Mouse (Mus musculus): ENCODE measurements around the gene Cbx6. TPM values are rescaled to one million over a fixed set of nuclear protein-coding genes. Genes with fewer than 3 reads are reported as not detected.

Gene Cbx6
- polyA plus RNA-seq, 1 experiment from 2014 or later = 15.7 TPM

DNA sequence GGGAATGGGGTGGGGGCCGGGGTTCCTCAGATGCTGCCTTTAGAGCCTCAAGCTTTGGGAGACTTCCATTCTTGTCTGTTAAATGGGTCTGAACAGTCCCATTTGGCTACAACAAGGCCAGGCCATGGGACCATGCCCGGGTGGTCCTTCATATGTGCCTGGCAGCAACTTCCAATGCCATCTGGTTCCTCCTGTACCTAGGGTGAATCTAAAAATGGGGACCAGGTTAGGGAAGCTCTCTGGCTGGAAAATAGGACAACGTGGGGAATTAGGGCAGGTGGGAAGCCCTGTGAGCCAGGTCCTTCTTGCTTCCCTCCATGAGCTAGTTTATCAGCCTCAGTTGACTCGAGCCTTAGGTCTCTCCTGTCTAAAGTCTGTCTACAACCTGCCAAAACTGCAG lies 23.5 kb downstream of the Cbx6 start:
- Histone ChIP-seq H3K36me3 (ENCODE audit: control insufficient read depth, insufficient read depth, low read length) (no peaks in the 10 kb centered on the region), H3K4me3 (ENCODE audit: low read depth, low read length) (no peak overlapping the region), H3K27me3 (ENCODE audit: control insufficient read depth, insufficient read depth, low read length) (peaks cover 34% of the 10 kb centered on the region), H3K4me1 (ENCODE audit: control insufficient read depth, insufficient read depth, low read length) (no peaks in the 10 kb centered on the region), H3K27ac (ENCODE audit: low read depth, low read length) (no peak overlapping the region), H3K9me3 (replicated peaks; ENCODE audit: control insufficient read depth, low read length) (no peaks in the 10 kb centered on the region), H3K9ac (ENCODE audit: low read depth, low read length) (no peak overlapping the region), H3K4me2 (no peak overlapping the region)
- WGBS (ENCODE audit: insufficient replicate concordance) = 65% methylated on average over 4 of the region's 4 CpGs
- no peak for ATAC-seq (replicated peaks; ENCODE audit: insufficient number of reproducible peaks, low FRiP score, low TSS enrichment)

DNA sequence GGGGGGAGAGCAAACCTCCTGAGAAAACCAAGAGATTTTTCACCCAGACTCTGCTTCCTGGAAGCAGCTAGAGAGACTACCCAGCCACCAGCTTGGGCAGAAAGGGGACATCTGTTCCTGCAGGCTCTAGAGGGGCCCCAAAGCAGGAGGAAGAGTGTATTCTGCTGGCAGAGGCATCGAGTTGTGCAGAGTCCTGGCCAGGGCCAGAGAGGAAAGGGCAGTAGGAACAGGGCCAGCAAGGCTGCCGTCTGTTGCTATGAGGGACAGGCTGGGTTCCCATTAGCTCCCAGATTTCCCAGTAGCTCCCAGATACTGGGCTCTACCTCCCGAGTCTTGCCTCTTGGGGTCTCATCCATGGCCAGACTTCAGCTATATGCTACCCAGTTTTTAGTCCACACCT lies 24.4 kb downstream of the Cbx6 start:
- no peak overlapping the region for H3K4me2 ChIP-seq
- no peak overlapping the region for H3K9ac ChIP-seq (ENCODE audit: low read depth, low read length)
- no peaks in the 10 kb centered on the region for H3K9me3 ChIP-seq (replicated peaks; ENCODE audit: control insufficient read depth, low read length)
- H3K36me3 ChIP-seq (ENCODE audit: control insufficient read depth, insufficient read depth, low read length) = no peaks in the 10 kb centered on the region
- WGBS (ENCODE audit: insufficient replicate concordance) = 54% methylated on average over 3 of the region's 3 CpGs
- H3K27me3 ChIP-seq (ENCODE audit: control insufficient read depth, insufficient read depth, low read length) = peaks cover 40% of the 10 kb centered on the region
- no peak overlapping the region for H3K27ac ChIP-seq (ENCODE audit: low read depth, low read length)
- ATAC-seq (replicated peaks; ENCODE audit: insufficient number of reproducible peaks, low FRiP score, low TSS enrichment) = no peak
- H3K4me3 ChIP-seq (ENCODE audit: low read depth, low read length) = no peak overlapping the region
- no peaks in the 10 kb centered on the region for H3K4me1 ChIP-seq (ENCODE audit: control insufficient read depth, insufficient read depth, low read length)

DNA sequence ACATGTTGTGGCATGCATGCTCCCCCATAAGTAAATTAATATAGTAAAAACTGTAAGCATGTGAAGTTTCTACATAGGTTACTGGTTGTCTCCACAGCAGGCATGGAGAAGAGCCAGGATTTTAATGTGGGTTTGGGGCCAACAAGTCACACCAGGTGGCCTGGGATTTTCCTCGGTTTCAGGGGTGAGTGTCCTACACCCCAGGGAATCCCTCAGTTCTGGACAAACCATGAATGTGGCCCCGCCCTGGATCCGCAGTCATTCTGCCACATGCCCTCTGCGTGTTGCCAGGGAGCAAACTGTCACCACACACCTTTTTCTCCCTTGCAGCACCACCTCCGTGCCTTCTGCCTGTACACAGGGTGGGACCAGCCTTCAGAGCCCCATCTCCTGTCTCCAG lies 25.8 kb downstream of the Cbx6 start:
- ATAC-seq (replicated peaks; ENCODE audit: insufficient number of reproducible peaks, low FRiP score, low TSS enrichment) = no peak
- 45% methylated on average over 5 of the region's 5 CpGs for WGBS (ENCODE audit: insufficient replicate concordance)
- peaks cover 54% of the 10 kb centered on the region for H3K27me3 ChIP-seq (ENCODE audit: control insufficient read depth, insufficient read depth, low read length)
- H3K27ac ChIP-seq (ENCODE audit: low read depth, low read length) = no peak overlapping the region
- no peak overlapping the region for H3K4me3 ChIP-seq (ENCODE audit: low read depth, low read length)
- H3K4me1 ChIP-seq (ENCODE audit: control insufficient read depth, insufficient read depth, low read length) = peaks cover 4% of the 10 kb centered on the region; the same call in 1 of the 2 replicates
- H3K9me3 ChIP-seq (replicated peaks; ENCODE audit: control insufficient read depth, low read length) = no peaks in the 10 kb centered on the region
- no peak overlapping the region for H3K9ac ChIP-seq (ENCODE audit: low read depth, low read length)
- no peak overlapping the region for H3K4me2 ChIP-seq
- H3K36me3 ChIP-seq (ENCODE audit: control insufficient read depth, insufficient read depth, low read length) = no peaks in the 10 kb centered on the region

DNA sequence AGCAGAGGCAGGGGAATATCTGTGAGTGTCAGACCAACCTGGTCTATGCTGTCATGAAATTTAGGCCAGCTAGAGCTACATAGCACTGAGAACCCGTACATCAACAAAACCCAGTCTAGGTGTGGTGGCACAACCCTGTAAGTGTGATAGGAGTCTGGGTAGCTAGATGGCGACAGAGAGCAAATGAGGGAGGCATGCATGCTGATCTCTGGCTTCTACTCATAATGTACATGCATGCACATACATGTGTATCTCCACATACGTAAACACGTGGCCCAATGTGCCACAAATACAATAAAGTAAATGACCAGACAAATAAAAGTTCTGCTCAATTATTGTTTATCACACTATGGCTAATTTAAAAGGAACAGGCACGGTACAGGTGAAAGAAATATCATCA lies 26.4 kb downstream of the Cbx6 start:
- peaks cover 60% of the 10 kb centered on the region for H3K27me3 ChIP-seq (ENCODE audit: control insufficient read depth, insufficient read depth, low read length)
- ATAC-seq (replicated peaks; ENCODE audit: insufficient number of reproducible peaks, low FRiP score, low TSS enrichment) = no peak
- 31% methylated on average over 5 of the region's 5 CpGs for WGBS (ENCODE audit: insufficient replicate concordance)

DNA sequence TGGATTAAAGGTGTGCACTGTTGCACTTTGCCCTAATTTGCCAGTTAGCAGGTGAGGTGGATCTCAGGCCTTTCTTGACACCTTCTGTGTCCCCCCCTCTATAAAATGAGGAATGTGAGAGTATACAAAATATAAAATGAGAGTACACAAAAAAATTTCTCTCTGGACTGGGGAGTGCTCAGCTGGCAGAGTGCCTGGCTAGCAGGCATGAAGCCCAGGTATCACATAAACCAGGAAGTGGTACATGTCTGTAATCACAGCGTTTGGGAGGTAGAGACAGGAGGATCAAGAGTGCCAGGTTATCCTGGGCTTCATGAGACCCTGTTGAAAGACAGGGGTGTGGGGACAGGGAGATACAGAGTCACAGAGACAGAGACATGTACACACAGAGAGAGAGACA lies 27.4 kb downstream of the Cbx6 start:
- Histone ChIP-seq H3K4me2 (no peak overlapping the region), H3K27me3 (ENCODE audit: control insufficient read depth, insufficient read depth, low read length) (peaks cover 67% of the 10 kb centered on the region), H3K4me3 (ENCODE audit: low read depth, low read length) (no peak overlapping the region), H3K9ac (ENCODE audit: low read depth, low read length) (no peak overlapping the region), H3K9me3 (replicated peaks; ENCODE audit: control insufficient read depth, low read length) (no peaks in the 10 kb centered on the region), H3K36me3 (ENCODE audit: control insufficient read depth, insufficient read depth, low read length) (no peaks in the 10 kb centered on the region), H3K4me1 (ENCODE audit: control insufficient read depth, insufficient read depth, low read length) (peaks cover 8% of the 10 kb centered on the region; the same call in 1 of the 2 replicates), H3K27ac (ENCODE audit: low read depth, low read length) (no peak overlapping the region)
- ATAC-seq (replicated peaks; ENCODE audit: insufficient number of reproducible peaks, low FRiP score, low TSS enrichment) = no peak
- WGBS (ENCODE audit: insufficient replicate concordance) = 46% methylated on average over 1 of the region's 1 CpGs

More for the DNA sequence above, 26.4 kb downstream of the Cbx6 start:
- Histone ChIP-seq H3K27ac (ENCODE audit: low read depth, low read length) (no peak overlapping the region), H3K9me3 (replicated peaks; ENCODE audit: control insufficient read depth, low read length) (no peaks in the 10 kb centered on the region), H3K36me3 (ENCODE audit: control insufficient read depth, insufficient read depth, low read length) (no peaks in the 10 kb centered on the region), H3K4me2 (no peak overlapping the region), H3K9ac (ENCODE audit: low read depth, low read length) (no peak overlapping the region), H3K4me1 (ENCODE audit: control insufficient read depth, insufficient read depth, low read length) (peaks cover 8% of the 10 kb centered on the region; the same call in 1 of the 2 replicates), H3K4me3 (ENCODE audit: low read depth, low read length) (no peak overlapping the region)

DNA sequence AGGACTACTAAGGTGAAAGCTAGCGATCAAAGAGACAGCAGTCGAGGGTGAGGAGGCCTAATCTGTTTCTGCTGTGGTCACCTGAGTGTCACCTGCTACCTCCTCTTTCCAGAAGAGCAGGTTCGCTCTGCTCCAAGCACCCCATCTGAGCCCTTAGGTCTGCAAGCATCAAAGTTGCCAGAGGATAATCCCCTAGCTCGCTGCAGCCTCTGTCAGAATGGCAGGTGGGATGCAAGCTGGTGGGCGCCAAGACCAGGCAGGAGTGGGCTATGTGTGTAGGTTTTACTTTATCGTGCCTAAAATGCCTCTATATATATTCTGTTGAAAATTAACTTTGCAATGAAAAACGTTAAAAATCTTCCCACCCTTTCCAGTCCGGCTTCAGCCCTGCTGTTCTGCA lies 29.2 kb downstream of the Cbx6 start:
- H3K4me3 ChIP-seq (ENCODE audit: low read depth, low read length) = no peak overlapping the region; the same call in 1 of the 2 replicates

DNA sequence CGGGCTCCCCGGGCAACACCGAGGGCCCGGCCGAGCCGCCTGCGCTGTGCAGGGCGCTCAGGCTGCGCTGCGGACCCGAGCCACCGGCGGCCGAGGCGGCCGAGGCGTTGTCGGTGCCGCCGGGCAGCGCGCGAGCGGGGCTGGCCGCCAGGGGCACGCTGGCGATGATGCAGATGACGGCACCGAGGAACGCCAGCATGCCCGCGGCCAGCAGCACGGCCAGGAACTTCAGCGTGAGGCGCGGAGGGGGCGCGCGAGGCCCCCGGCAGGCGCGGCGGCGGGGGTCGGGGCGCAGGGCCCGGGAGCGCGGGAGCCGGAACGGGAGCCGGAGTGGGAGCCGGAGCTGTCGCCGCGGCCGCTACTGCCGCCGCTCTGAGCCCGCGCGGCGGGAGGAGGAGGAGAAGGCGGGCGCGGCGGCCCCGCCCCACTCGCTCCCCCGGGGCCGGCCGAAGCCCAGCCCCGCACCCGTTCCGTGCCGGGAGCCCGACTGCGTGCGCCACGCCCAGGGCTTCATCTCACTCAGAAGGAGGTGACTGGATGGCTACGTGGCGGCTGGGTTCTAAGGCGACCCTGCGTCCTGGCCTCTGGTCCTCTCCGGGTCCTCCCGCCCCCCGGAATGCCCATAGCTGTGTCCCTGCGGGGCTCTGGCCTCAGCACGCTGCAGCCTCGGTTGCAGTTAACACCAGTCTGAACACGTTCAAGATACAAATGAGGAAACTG lies 30.0 kb downstream of the Cbx6 start, which contains the start of gene Nptxr:
TSS of gene Nptxr (minus strand) at position 415 of the 720 bp plus-strand sequence.
- H3K27ac ChIP-seq (ENCODE audit: low read depth, low read length) = no peak within 1 kb of the TSS
- H3K9ac ChIP-seq (ENCODE audit: low read depth, low read length) = peak within 1 kb of the TSS; percentile 54
- H3K4me1 ChIP-seq (ENCODE audit: control insufficient read depth, insufficient read depth, low read length) = peaks cover 8% of the 10 kb centered on the region; the same call in 1 of the 2 replicates
- peaks cover 85% of the 10 kb centered on the region for H3K27me3 ChIP-seq (ENCODE audit: control insufficient read depth, insufficient read depth, low read length)
- H3K4me2 ChIP-seq = peak within 1 kb of the TSS; percentile 90
- peak within 1 kb of the TSS; percentile 59 for H3K4me3 ChIP-seq (ENCODE audit: low read depth, low read length)
- peak; percentile 53 for ATAC-seq (replicated peaks; ENCODE audit: insufficient number of reproducible peaks, low FRiP score, low TSS enrichment)
- H3K36me3 ChIP-seq (ENCODE audit: control insufficient read depth, insufficient read depth, low read length) = no peaks in the 10 kb centered on the region
- no peaks in the 10 kb centered on the region for H3K9me3 ChIP-seq (replicated peaks; ENCODE audit: control insufficient read depth, low read length)
- WGBS (ENCODE audit: insufficient replicate concordance) = under 1% methylated on average over 85 of the region's 91 CpGs

More for the DNA sequence above, 29.2 kb downstream of the Cbx6 start:
- peak overlapping the region; percentile 90 for H3K4me2 ChIP-seq
- no peak for ATAC-seq (replicated peaks; ENCODE audit: insufficient number of reproducible peaks, low FRiP score, low TSS enrichment)
- H3K36me3 ChIP-seq (ENCODE audit: control insufficient read depth, insufficient read depth, low read length) = no peaks in the 10 kb centered on the region
- 24% methylated on average over 8 of the region's 8 CpGs for WGBS (ENCODE audit: insufficient replicate concordance)
- peaks cover 79% of the 10 kb centered on the region for H3K27me3 ChIP-seq (ENCODE audit: control insufficient read depth, insufficient read depth, low read length)
- H3K4me1 ChIP-seq (ENCODE audit: control insufficient read depth, insufficient read depth, low read length) = peaks cover 8% of the 10 kb centered on the region; the same call in 1 of the 2 replicates
- no peak overlapping the region for H3K9ac ChIP-seq (ENCODE audit: low read depth, low read length)
- H3K9me3 ChIP-seq (replicated peaks; ENCODE audit: control insufficient read depth, low read length) = no peaks in the 10 kb centered on the region
- H3K27ac ChIP-seq (ENCODE audit: low read depth, low read length) = no peak overlapping the region

DNA sequence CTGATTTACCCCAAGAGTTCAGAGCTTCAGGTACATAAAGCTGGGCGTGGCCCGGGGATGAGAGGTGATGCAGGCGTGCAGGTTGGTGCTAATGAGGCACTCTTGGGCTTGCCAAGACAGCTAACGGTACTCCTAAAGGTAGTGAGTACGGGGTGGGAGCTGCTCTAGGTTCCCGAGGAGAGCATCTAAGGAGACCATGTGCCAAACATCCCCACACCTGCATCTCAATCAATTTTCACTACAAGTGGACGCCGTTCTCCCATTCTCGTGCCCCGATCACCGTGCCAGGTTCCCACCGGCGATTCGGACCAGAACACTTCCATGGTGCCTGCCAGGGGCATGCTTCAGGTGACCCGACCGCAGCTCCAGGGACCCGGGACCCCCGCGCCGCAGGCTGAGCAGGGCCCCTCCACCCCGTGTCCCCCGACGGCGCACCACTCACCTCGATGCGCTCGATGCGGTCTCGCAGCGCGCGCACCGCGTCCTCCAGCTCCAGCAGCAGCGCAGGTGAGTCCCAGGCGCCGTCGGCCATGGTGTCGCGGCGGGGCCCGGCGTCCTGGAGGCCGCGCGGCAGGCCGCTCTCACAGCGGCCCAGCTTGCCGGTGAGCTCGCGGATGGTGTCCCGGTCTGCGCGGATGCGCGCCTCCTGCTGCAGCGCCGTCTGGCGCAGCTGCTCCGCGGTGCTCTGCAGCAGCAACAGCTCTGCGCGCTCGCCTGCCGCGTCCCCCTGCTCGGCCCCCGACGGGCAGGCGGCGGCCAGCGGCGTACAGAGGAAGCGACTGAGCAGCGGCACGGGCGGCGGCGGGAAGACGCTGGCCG lies 30.7 kb downstream of the Cbx6 start:
- H3K4me1 ChIP-seq (ENCODE audit: control insufficient read depth, insufficient read depth, low read length) = peaks cover 8% of the 10 kb centered on the region; the same call in 1 of the 2 replicates
- no peak overlapping the region for H3K27ac ChIP-seq (ENCODE audit: low read depth, low read length)
- no peaks in the 10 kb centered on the region for H3K36me3 ChIP-seq (ENCODE audit: control insufficient read depth, insufficient read depth, low read length)
- peak overlapping the region; percentile 90 for H3K4me2 ChIP-seq
- H3K9me3 ChIP-seq (replicated peaks; ENCODE audit: control insufficient read depth, low read length) = no peaks in the 10 kb centered on the region
- peaks cover 80% of the 10 kb centered on the region for H3K27me3 ChIP-seq (ENCODE audit: control insufficient read depth, insufficient read depth, low read length)
- peak overlapping the region; percentile 59 for H3K4me3 ChIP-seq (ENCODE audit: low read depth, low read length)
- peak; percentile 32; the same call in 1 of the 2 replicates for ATAC-seq (replicated peaks; ENCODE audit: insufficient number of reproducible peaks, low FRiP score, low TSS enrichment)
- WGBS (ENCODE audit: insufficient replicate concordance) = 6% methylated on average over 68 of the region's 81 CpGs
- peak overlapping the region; percentile 54 for H3K9ac ChIP-seq (ENCODE audit: low read depth, low read length)
